ENCODE assay signal across 12 mouse cellular contexts in the genomic region with DNA sequence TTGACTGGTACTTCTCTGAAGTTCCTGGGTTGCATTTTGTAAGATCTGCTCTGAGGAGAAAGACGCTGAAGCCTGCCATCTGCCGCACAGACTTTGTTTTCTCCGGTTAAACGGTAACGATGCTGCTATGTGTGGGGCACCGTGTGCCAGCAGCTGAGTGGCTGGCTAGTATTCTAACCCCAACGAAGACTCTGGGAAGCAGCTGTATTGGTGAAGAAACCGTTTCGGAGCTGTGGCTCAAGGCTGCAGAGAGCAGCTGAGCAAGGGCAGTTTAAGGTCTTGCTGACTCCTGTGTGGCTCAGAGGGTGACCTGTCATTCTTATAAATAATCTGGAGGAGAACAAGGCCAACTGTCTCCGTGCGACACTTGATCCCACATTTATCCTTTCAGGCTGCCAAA. TPM values are rescaled to one million over a fixed set of nuclear protein-coding genes. Genes with fewer than 3 reads are reported as not detected.
A peak's percentile ranks its signal among the peaks of the same experiment; 100 is the strongest.
DNase-seq lines count a peak whose midpoint lies in the region; ATAC-seq and TF ChIP-seq lines count a peak whose summit lies in the region.
"Had no signal": no experiment of that assay in that cellular context is flagged by ENCODE, and none has a peak within 500 bp of the region (broad histone marks: within the 10 kb centered on the region; RNA-seq: fewer than 3 reads in every experiment).

No protein-coding gene starts in this region.

- no peak overlapping the region; the same call in 1 of the 2 replicates for H3K27ac ChIP-seq in hindbrain, postnatal 0 days
- no peak overlapping the region for H3K27ac ChIP-seq in hindbrain, embryonic 11.5 days (ENCODE audit: low read depth, low read length)
- no peak overlapping the region for H3K27ac ChIP-seq in forebrain, embryonic 14.5 days (ENCODE audit: low read depth, low read length)
- H3K27ac ChIP-seq: embryonic facial prominence, embryonic 15.5 days had no signal

- TF ChIP-seq CTCF in hindbrain, postnatal 0 days (IDR thresholded peaks at IDR 0.05; ENCODE audit: low read depth): no peak

- no peaks in the 10 kb centered on the region for H3K4me1 ChIP-seq in hindbrain, postnatal 0 days (ENCODE audit: insufficient read depth, low read length)
- H3K4me1 ChIP-seq in hindbrain, embryonic 11.5 days (replicated peaks; ENCODE audit: control insufficient read depth, insufficient read depth, low read length): no peaks in the 10 kb centered on the region
- H3K4me1 ChIP-seq in forebrain, embryonic 14.5 days (ENCODE audit: control insufficient read depth, insufficient read depth, low read length): no peaks in the 10 kb centered on the region
- H3K4me1 ChIP-seq: embryonic facial prominence, embryonic 15.5 days had no signal

- peak; percentile 21 for DNase-seq in hindbrain, postnatal 0 days (ENCODE audit: low spot score)
- DNase-seq in hindbrain, embryonic 11.5 days (ENCODE audit: low spot score): no peak
- DNase-seq in adrenal gland, postnatal 25 days: peak; percentile 25
- DNase-seq in forebrain, embryonic 14.5 days (ENCODE audit: low spot score): peak; percentile 63
- DNase-seq in kidney, postnatal 14 days: peak; percentile 69
- no peak for DNase-seq in gastrocnemius, postnatal 36 days
- DNase-seq in lung, postnatal 4 days: no peak
- DNase-seq: cerebellum, adult 11 months; heart, postnatal 4 days; spleen, adult 18-20 months had no signal

- 36% methylated on average over 11 of the region's 11 CpGs for WGBS in hindbrain, postnatal 0 days
- WGBS in hindbrain, embryonic 11.5 days: 66% methylated on average over 11 of the region's 11 CpGs
- 54% methylated on average over 11 of the region's 11 CpGs for WGBS in forebrain, embryonic 14.5 days

- H3K9me3 ChIP-seq in hindbrain, postnatal 0 days (ENCODE audit: low read length): no peaks in the 10 kb centered on the region
- no peaks in the 10 kb centered on the region for H3K9me3 ChIP-seq in hindbrain, embryonic 11.5 days (ENCODE audit: control insufficient read depth, low read length)
- no peaks in the 10 kb centered on the region for H3K9me3 ChIP-seq in forebrain, embryonic 14.5 days (replicated peaks; ENCODE audit: control insufficient read depth, low read length)
- H3K9me3 ChIP-seq: embryonic facial prominence, embryonic 15.5 days had no signal

- no peak overlapping the region for H3K9ac ChIP-seq in hindbrain, postnatal 0 days (replicated peaks; ENCODE audit: low read length)
- H3K9ac ChIP-seq in hindbrain, embryonic 11.5 days (ENCODE audit: low read depth, low read length): no peak overlapping the region
- no peak overlapping the region for H3K9ac ChIP-seq in forebrain, embryonic 14.5 days (ENCODE audit: low read length)
- H3K9ac ChIP-seq: embryonic facial prominence, embryonic 15.5 days had no signal

- no peak overlapping the region for H3K4me3 ChIP-seq in hindbrain, postnatal 0 days (ENCODE audit: low read length)
- no peak overlapping the region for H3K4me3 ChIP-seq in hindbrain, embryonic 11.5 days (ENCODE audit: low read depth, low read length)
- H3K4me3 ChIP-seq in forebrain, embryonic 14.5 days (ENCODE audit: low read depth, low read length): no peak overlapping the region
- H3K4me3 ChIP-seq: embryonic facial prominence, embryonic 15.5 days had no signal

- H3K4me2 ChIP-seq in hindbrain, postnatal 0 days (ENCODE audit: low read depth, low read length): no peak overlapping the region
- H3K4me2 ChIP-seq in hindbrain, embryonic 11.5 days (replicated peaks; ENCODE audit: low read depth, low read length): no peak overlapping the region
- H3K4me2 ChIP-seq in forebrain, embryonic 14.5 days (ENCODE audit: low read length): no peak overlapping the region
- H3K4me2 ChIP-seq: embryonic facial prominence, embryonic 15.5 days had no signal

- intact Hi-C loops in gastrocnemius, postnatal 36 days (cut with DNase I): no loop called here

- no peaks in the 10 kb centered on the region for H3K36me3 ChIP-seq in hindbrain, postnatal 0 days (ENCODE audit: insufficient read depth, low read length)
- no peaks in the 10 kb centered on the region for H3K36me3 ChIP-seq in hindbrain, embryonic 11.5 days (ENCODE audit: control insufficient read depth, insufficient read depth, low read length)
- peaks cover 11% of the 10 kb centered on the region for H3K36me3 ChIP-seq in forebrain, embryonic 14.5 days (ENCODE audit: control insufficient read depth, insufficient read depth, low read length)

- no peaks in the 10 kb centered on the region for H3K27me3 ChIP-seq in hindbrain, postnatal 0 days (ENCODE audit: insufficient read depth, low read length)
- H3K27me3 ChIP-seq in hindbrain, embryonic 11.5 days (ENCODE audit: control insufficient read depth, insufficient read depth, low read length): no peaks in the 10 kb centered on the region
- H3K27me3 ChIP-seq in forebrain, embryonic 14.5 days (replicated peaks; ENCODE audit: control insufficient read depth, insufficient read depth, low read length): no peaks in the 10 kb centered on the region
- H3K27me3 ChIP-seq: embryonic facial prominence, embryonic 15.5 days had no signal

- no peak for ATAC-seq in hindbrain, postnatal 0 days
- no peak for ATAC-seq in hindbrain, embryonic 11.5 days (ENCODE audit: low FRiP score)
- peak; percentile 77; the same call in 1 of the 2 replicates for ATAC-seq in forebrain, embryonic 14.5 days
- ATAC-seq in megakaryocyte-erythroid progenitor cell, adult 5-6 weeks (replicated peaks; ENCODE audit: low FRiP score, low TSS enrichment, poor library complexity, severe bottlenecking): no peak

RNA-seq across cellular contexts. Expression of a gene that starts 27.5 kb away (rescaled TPM):
- total RNA-seq in hindbrain, postnatal 0 days (2014; rRNA removed): 6.3 and 7.0 TPM in 2 replicates
- 4.2 and 4.8 TPM in 2 replicates for polyA plus RNA-seq in hindbrain, postnatal 0 days (2015; fragmentation: Nextera tagmentation; extraction: Ambion mirVana)
- 3.0 and 3.7 TPM in 2 replicates for polyA plus RNA-seq in hindbrain, embryonic 11.5 days (2014; fragmentation: Nextera tagmentation; extraction: Ambion mirVana)
- total RNA-seq in adrenal gland, postnatal 25 days (2021): 3.6 and 4.8 TPM in 2 replicates
- polyA plus RNA-seq in forebrain, embryonic 14.5 days (2014; fragmentation: Nextera tagmentation; extraction: Ambion mirVana): 3.5 and 4.8 TPM in 2 replicates
- 1 to 10 TPM; 1.1 to 4.9 TPM for total RNA-seq in gastrocnemius, postnatal 36 days (2021)
- 0.90 and 1.5 TPM in 2 replicates for total RNA-seq in megakaryocyte-erythroid progenitor cell, adult 5-6 weeks (2014; fragmentation: Nextera tagmentation)
- 0.66 and 0.80 TPM in 2 replicates for total RNA-seq in megakaryocyte-erythroid progenitor cell, adult 5-6 weeks (2017)

RNA-seq across cellular contexts. Expression of a gene that starts 33.8 kb away (rescaled TPM):
- 33.2 and 44.7 TPM in 2 replicates for total RNA-seq in hindbrain, postnatal 0 days (2014; rRNA removed)
- 26.3 and 30.2 TPM in 2 replicates for polyA plus RNA-seq in hindbrain, postnatal 0 days (2015; fragmentation: Nextera tagmentation; extraction: Ambion mirVana)
- polyA plus RNA-seq in hindbrain, embryonic 11.5 days (2014; fragmentation: Nextera tagmentation; extraction: Ambion mirVana): 23.9 and 24.1 TPM in 2 replicates
- total RNA-seq in adrenal gland, postnatal 25 days (2021): 52.2 and 89.9 TPM in 2 replicates
- polyA plus RNA-seq in forebrain, embryonic 14.5 days (2014; fragmentation: Nextera tagmentation; extraction: Ambion mirVana): 58.8 and 63.3 TPM in 2 replicates
- 10 to 100 TPM; 35.3 to 39.5 TPM for total RNA-seq in gastrocnemius, postnatal 36 days (2021)
- 17.2 and 22.1 TPM in 2 replicates for total RNA-seq in megakaryocyte-erythroid progenitor cell, adult 5-6 weeks (2014; fragmentation: Nextera tagmentation)
- 34.9 and 49.3 TPM in 2 replicates for total RNA-seq in megakaryocyte-erythroid progenitor cell, adult 5-6 weeks (2017)

RNA-seq across cellular contexts. Expression of a gene that starts 55.6 kb away (rescaled TPM):
- 33.2 and 43.7 TPM in 2 replicates for total RNA-seq in hindbrain, postnatal 0 days (2014; rRNA removed)
- 33.7 and 33.9 TPM in 2 replicates for polyA plus RNA-seq in hindbrain, postnatal 0 days (2015; fragmentation: Nextera tagmentation; extraction: Ambion mirVana)
- polyA plus RNA-seq in hindbrain, embryonic 11.5 days (2014; fragmentation: Nextera tagmentation; extraction: Ambion mirVana): 27.7 and 29.4 TPM in 2 replicates
- 8.9 and 11.3 TPM in 2 replicates for total RNA-seq in adrenal gland, postnatal 25 days (2021)
- 42.4 and 46.2 TPM in 2 replicates for polyA plus RNA-seq in forebrain, embryonic 14.5 days (2014; fragmentation: Nextera tagmentation; extraction: Ambion mirVana)
- total RNA-seq in gastrocnemius, postnatal 36 days (2021): 1 to 10 TPM; 3.5 to 4.6 TPM
- 6.5 and 6.9 TPM in 2 replicates for total RNA-seq in megakaryocyte-erythroid progenitor cell, adult 5-6 weeks (2014; fragmentation: Nextera tagmentation)
- total RNA-seq in megakaryocyte-erythroid progenitor cell, adult 5-6 weeks (2017): 4.5 and 7.0 TPM in 2 replicates

RNA-seq across cellular contexts. Expression of a gene that starts 57.4 kb away (rescaled TPM):
- total RNA-seq in hindbrain, postnatal 0 days (2014; rRNA removed): 21.7 and 40.5 TPM in 2 replicates
- 60.5 TPM in 2 replicates for polyA plus RNA-seq in hindbrain, postnatal 0 days (2015; fragmentation: Nextera tagmentation; extraction: Ambion mirVana)
- polyA plus RNA-seq in hindbrain, embryonic 11.5 days (2014; fragmentation: Nextera tagmentation; extraction: Ambion mirVana): 101 and 102 TPM in 2 replicates
- 62.2 and 75.9 TPM in 2 replicates for total RNA-seq in adrenal gland, postnatal 25 days (2021)
- polyA plus RNA-seq in forebrain, embryonic 14.5 days (2014; fragmentation: Nextera tagmentation; extraction: Ambion mirVana): 79.8 and 87.1 TPM in 2 replicates
- 10 to 100 TPM; 23.7 to 28.2 TPM for total RNA-seq in gastrocnemius, postnatal 36 days (2021)
- 87.5 and 108 TPM in 2 replicates for total RNA-seq in megakaryocyte-erythroid progenitor cell, adult 5-6 weeks (2014; fragmentation: Nextera tagmentation)
- 135 and 173 TPM in 2 replicates for total RNA-seq in megakaryocyte-erythroid progenitor cell, adult 5-6 weeks (2017)

Comparison
In these comparisons a context has a peak if more than half of its experiments do, and no peak if none do; other contexts are left out.
1. DNase-seq: peak in hindbrain, postnatal 0 days (single experiment), adrenal gland, postnatal 25 days (single experiment), forebrain, embryonic 14.5 days (single experiment) and kidney, postnatal 14 days (single experiment); none in hindbrain, embryonic 11.5 days (single experiment), gastrocnemius, postnatal 36 days (0 of 2) and lung, postnatal 4 days (0 of 2).